Mouse (Mus musculus) lung, embryonic 16.5 days (tissue): ENCODE measurements around the gene Reln. TPM values are rescaled to one million over a fixed set of nuclear protein-coding genes. Genes with fewer than 3 reads are reported as not detected.

Experiments used
- ATAC-seq: fragments of 200-750 bp; cut with Nextera tagmentation; 2 replicates; pipeline ENCODE4 v1.8.0; 2017; ENCODE audit warnings: low read depth, mild to moderate bottlenecking, moderate library complexity
- H3K27ac ChIP-seq: fragments of 300-500 bp; sonication (generic); 2 replicates; pipeline ENCODE4 v1.5.1; 2014; ENCODE audit warnings: mild to moderate bottlenecking, control low read depth, low read length
- H3K27me3 ChIP-seq: fragments of 300-500 bp; sonication (generic); 2 replicates; pipeline ENCODE4 v1.6.1; 2014; ENCODE audit warnings: low read depth, low read length, mixed read lengths; ENCODE audit not compliant: control insufficient read depth, insufficient read depth
- H3K36me3 ChIP-seq: fragments of 300-500 bp; sonication (generic); 2 replicates; pipeline ENCODE4 v1.6.1; 2014; ENCODE audit warnings: low read length; ENCODE audit not compliant: control insufficient read depth, insufficient read depth
- H3K4me1 ChIP-seq: fragments of 300-500 bp; sonication (generic); replicated peaks from 2 replicates; pipeline ENCODE4 v1.6.1; 2014; ENCODE audit warnings: low read length, mixed read lengths; ENCODE audit not compliant: control insufficient read depth, insufficient read depth
- H3K4me2 ChIP-seq: fragments of 300-500 bp; sonication (generic); 2 replicates; pipeline ENCODE4 v1.6.1; 2014; ENCODE audit warnings: low read depth, low read length, control low read depth
- H3K4me3 ChIP-seq: fragments of 300-500 bp; sonication (generic); 2 replicates; pipeline ENCODE4 v1.5.1; 2014; ENCODE audit warnings: mild to moderate bottlenecking, low read length, control low read depth
- H3K9ac ChIP-seq: fragments of 300-500 bp; sonication (generic); 2 replicates; pipeline ENCODE4 v1.6.1; 2014; ENCODE audit warnings: low read length, control low read depth
- H3K9me3 ChIP-seq: fragments of 300-500 bp; sonication (generic); 2 replicates; pipeline ENCODE4 v1.6.1; 2016; ENCODE audit warnings: low read length; ENCODE audit not compliant: control insufficient read depth
- WGBS: fragments of 180-500 bp; shearing (Covaris S2); extraction: QIAGEN DNeasy Blood & Tissue Kit; methylation state at CpG from one replicate; pipeline ENCODE4 v1.1.7; 2014; 5-methylcytosine and 5-hydroxymethylcytosine counted together
- polyA plus RNA-seq: library from polyadenylated mRNA; unstranded; fragments of >200 nt; fragmentation: Nextera tagmentation; extraction: Ambion mirVana; gene quantifications from 2 replicates; pipeline ENCODE4 v1.2.1, GENCODE M21; 2015

The Reln gene
- polyA plus RNA-seq, 1 experiment from 2014 or later: 0.94 TPM

DNA sequence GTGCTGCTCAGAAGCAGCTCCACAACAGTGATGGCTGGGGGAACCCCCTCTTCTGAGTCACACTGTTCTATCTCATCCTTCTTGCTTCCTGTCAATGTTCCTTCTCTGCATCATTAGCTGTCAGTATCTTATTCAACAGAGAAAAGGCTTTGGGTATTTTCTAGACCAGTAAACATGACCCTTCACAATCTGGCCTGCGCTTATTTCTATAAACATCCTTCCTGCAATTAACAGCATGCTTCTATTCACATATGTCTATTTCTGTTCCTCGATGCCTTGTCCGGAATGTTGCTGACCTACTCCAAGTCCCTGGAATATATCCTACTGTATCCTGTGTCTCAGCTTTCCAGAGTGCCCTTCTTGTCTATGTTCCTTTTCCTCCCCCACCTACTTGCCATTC, 89.2 kb downstream of the Reln start:
- Histone ChIP-seq H3K4me3 (no peak overlapping the region), H3K36me3 (no peaks in the 10 kb centered on the region), H3K4me2 (no peak overlapping the region), H3K9ac (no peak overlapping the region), H3K27me3 (no peaks in the 10 kb centered on the region), H3K4me1 (no peaks in the 10 kb centered on the region), H3K27ac (no peak overlapping the region), H3K9me3 (no peaks in the 10 kb centered on the region)
- 80% methylated on average over 3 of the region's 3 CpGs for WGBS
- ATAC-seq: no peak

- Histone ChIP-seq H3K27ac (no peak overlapping the region), H3K27me3 (no peaks in the 10 kb centered on the region), H3K4me2 (no peak overlapping the region), H3K4me1 (no peaks in the 10 kb centered on the region), H3K36me3 (no peaks in the 10 kb centered on the region), H3K9me3 (no peaks in the 10 kb centered on the region), H3K9ac (no peak overlapping the region), H3K4me3 (no peak overlapping the region)
- WGBS: 79% methylated on average over 3 of the region's 3 CpGs
- ATAC-seq: no peak
Measured at GRCm38 (mm10) chr5:22253910-22254309, 90.6 kb downstream of the Reln start.

DNA sequence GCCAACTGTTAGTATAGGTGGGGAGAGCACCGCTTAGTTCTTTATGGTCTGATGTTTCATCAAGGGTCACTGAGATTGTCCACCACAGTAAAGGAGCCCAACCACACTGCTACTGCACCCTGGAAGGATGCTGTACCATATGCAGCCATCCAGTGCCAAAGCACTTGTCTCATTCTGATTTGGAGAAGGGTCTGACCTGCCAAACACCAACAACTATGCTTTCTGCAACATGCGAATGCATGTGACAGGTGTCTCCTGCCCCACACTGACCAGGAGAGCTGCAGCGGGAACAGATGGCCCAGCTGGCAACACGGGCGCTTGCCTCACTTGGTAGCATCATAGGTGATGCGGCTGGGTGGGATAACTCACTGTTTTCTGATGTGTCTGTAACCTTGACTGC, 91.2 kb downstream of the Reln start:
- H3K27me3 ChIP-seq: no peaks in the 10 kb centered on the region
- no peak overlapping the region for H3K4me3 ChIP-seq
- H3K9me3 ChIP-seq: no peaks in the 10 kb centered on the region
- no peak for ATAC-seq
- H3K27ac ChIP-seq: no peak overlapping the region
- no peak overlapping the region for H3K4me2 ChIP-seq
- no peaks in the 10 kb centered on the region for H3K4me1 ChIP-seq
- H3K36me3 ChIP-seq: no peaks in the 10 kb centered on the region
- 93% methylated on average over 6 of the region's 6 CpGs for WGBS
- no peak overlapping the region for H3K9ac ChIP-seq

DNA sequence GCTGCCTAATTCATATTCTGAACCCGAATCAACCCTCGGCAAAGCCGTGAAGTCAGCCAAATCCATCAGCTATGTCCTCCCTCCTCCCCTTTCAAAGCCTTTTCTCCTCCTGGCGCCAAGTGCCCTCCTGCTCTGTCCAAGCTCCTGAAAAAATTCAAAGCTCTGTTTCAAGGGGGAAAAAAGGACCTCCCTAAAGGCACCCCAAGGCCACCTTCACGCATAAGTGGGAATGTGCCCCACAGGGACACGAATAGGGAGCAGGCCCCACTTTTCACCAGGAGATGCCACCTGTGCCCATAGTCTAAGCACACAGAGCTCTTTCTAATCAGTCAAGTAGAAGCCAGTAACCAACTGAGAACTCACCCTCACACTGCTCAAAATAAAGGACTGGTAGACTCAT, 96.7 kb downstream of the Reln start:
- Histone ChIP-seq H3K4me2 (no peak overlapping the region), H3K4me1 (no peaks in the 10 kb centered on the region), H3K9ac (no peak overlapping the region), H3K4me3 (no peak overlapping the region), H3K27me3 (no peaks in the 10 kb centered on the region), H3K36me3 (no peaks in the 10 kb centered on the region), H3K9me3 (no peaks in the 10 kb centered on the region), H3K27ac (no peak overlapping the region)
- 70% methylated on average over 6 of the region's 6 CpGs for WGBS
- ATAC-seq: no peak

GRCm38 (mm10) chr5:22245056-22245455, 99.4 kb downstream of the Reln start:
- no peak overlapping the region for H3K27ac ChIP-seq
- H3K4me1 ChIP-seq: no peaks in the 10 kb centered on the region
- no peak for ATAC-seq
- H3K36me3 ChIP-seq: no peaks in the 10 kb centered on the region
- H3K27me3 ChIP-seq: no peaks in the 10 kb centered on the region
- H3K9ac ChIP-seq: no peak overlapping the region
- WGBS: 89% methylated on average over 1 of the region's 1 CpGs
- no peaks in the 10 kb centered on the region for H3K9me3 ChIP-seq
- H3K4me3 ChIP-seq: no peak overlapping the region
- H3K4me2 ChIP-seq: no peak overlapping the region

- no peaks in the 10 kb centered on the region for H3K4me1 ChIP-seq
- H3K4me3 ChIP-seq: no peak overlapping the region
- no peak overlapping the region for H3K9ac ChIP-seq
- no peak for ATAC-seq
- no peaks in the 10 kb centered on the region for H3K9me3 ChIP-seq
- no peaks in the 10 kb centered on the region for H3K36me3 ChIP-seq
- H3K27me3 ChIP-seq: no peaks in the 10 kb centered on the region
- WGBS: 70% methylated on average over 2 of the region's 2 CpGs
- H3K27ac ChIP-seq: no peak overlapping the region
- no peak overlapping the region for H3K4me2 ChIP-seq
Measured at GRCm38 (mm10) chr5:22243538-22243937, 101.0 kb downstream of the Reln start.

GRCm38 (mm10) chr5:22241560-22241959, 102.9 kb downstream of the Reln start:
- Histone ChIP-seq H3K4me2 (no peak overlapping the region), H3K4me1 (no peaks in the 10 kb centered on the region), H3K9ac (no peak overlapping the region), H3K4me3 (no peak overlapping the region), H3K27ac (no peak overlapping the region), H3K9me3 (no peaks in the 10 kb centered on the region), H3K36me3 (no peaks in the 10 kb centered on the region), H3K27me3 (no peaks in the 10 kb centered on the region)
- WGBS: 76% methylated on average over 4 of the region's 4 CpGs
- no peak for ATAC-seq

DNA sequence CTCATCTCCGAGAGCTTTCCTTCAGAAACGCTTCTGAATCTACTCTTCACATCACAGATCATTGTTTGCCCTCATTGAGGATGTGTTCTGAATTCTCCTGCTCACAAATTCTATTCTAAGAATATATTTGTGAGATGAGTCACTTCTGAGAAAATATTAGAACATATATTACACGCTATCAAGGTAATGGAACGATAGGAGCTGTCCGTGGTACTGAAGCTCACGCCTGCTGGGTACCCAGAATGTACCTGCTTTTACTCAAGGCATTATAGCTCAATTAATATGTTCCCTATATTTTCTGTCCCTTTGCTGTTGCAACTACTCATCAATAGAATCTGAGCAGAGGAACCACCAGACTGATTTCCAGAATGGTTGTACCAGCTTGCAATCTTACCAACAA, 107.7 kb downstream of the Reln start:
- Histone ChIP-seq H3K9ac (no peak overlapping the region), H3K27me3 (no peaks in the 10 kb centered on the region), H3K36me3 (no peaks in the 10 kb centered on the region), H3K4me3 (no peak overlapping the region), H3K4me2 (no peak overlapping the region), H3K4me1 (no peaks in the 10 kb centered on the region), H3K27ac (no peak overlapping the region), H3K9me3 (no peaks in the 10 kb centered on the region)
- WGBS: 55% methylated on average over 6 of the region's 6 CpGs
- ATAC-seq: no peak

DNA sequence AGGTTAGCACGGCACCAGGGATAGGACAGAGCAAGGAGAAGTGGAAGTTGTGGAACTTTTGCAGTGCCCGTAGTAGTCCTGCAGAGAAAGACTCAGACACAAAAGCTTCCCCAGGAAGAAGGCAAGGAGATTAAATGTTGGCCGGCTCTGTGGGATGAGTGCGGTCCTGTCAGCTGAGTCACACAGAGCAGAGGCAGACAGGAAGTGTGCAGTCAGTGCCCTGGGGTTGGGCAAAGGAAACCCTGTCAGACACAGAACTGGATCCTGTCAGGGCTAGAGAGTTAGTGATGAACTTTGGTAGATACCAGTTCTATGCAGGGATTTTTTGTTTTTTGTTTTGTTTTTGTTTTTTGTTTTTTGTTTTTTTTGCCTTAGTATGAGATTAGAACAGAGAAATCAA, 120.0 kb downstream of the Reln start:
- H3K36me3 ChIP-seq: no peaks in the 10 kb centered on the region
- H3K9me3 ChIP-seq: no peaks in the 10 kb centered on the region
- H3K4me2 ChIP-seq: no peak overlapping the region
- H3K4me3 ChIP-seq: no peak overlapping the region
- ATAC-seq: no peak
- WGBS: 59% methylated on average over 4 of the region's 4 CpGs
- no peak overlapping the region for H3K27ac ChIP-seq
- H3K9ac ChIP-seq: no peak overlapping the region
- H3K4me1 ChIP-seq: no peaks in the 10 kb centered on the region
- H3K27me3 ChIP-seq: no peaks in the 10 kb centered on the region

- no peak for ATAC-seq
- WGBS: 66% methylated on average over 2 of the region's 2 CpGs
- H3K9ac ChIP-seq: no peak overlapping the region
Measured at GRCm38 (mm10) chr5:22223940-22224339, 120.6 kb downstream of the Reln start.

More at GRCm38 (mm10) chr5:22223940-22224339, 120.6 kb downstream of the Reln start:
- Histone ChIP-seq H3K27me3 (no peaks in the 10 kb centered on the region), H3K4me3 (no peak overlapping the region), H3K36me3 (no peaks in the 10 kb centered on the region), H3K27ac (no peak overlapping the region), H3K9me3 (no peaks in the 10 kb centered on the region), H3K4me2 (no peak overlapping the region), H3K4me1 (no peaks in the 10 kb centered on the region)
